In the genomic region with DNA sequence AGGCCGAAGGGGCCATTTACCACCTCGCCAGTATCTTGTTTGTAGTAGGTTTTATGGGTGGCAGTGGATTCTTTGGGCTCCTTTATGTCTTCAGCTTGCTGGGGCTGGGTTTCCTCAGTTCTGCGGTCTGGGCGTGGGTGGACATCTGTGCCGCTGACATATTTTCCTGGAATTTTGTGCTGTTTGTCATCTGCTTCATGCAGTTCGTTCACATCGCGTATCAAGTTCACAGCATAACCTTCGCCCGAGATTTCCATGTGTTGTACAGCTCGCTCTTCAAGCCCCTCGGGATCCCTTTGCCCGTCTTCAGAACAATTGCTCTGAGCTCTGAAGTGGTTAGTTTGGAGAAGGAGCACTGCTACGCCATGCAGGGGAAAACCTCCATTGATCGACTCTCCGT, we compare ENCODE assay signal across 13 mouse cellular contexts. TPM values are rescaled to one million over a fixed set of nuclear protein-coding genes. Genes with fewer than 3 reads are reported as not detected.
"Had no signal": no experiment of that assay in that cellular context is flagged by ENCODE, and none has a peak within 500 bp of the region (broad histone marks: within the 10 kb centered on the region; RNA-seq: fewer than 3 reads in every experiment).

No protein-coding gene starts in this region.

- H3K9me3 ChIP-seq: liver, embryonic 13.5 days; lung, embryonic 15.5 days; midbrain, embryonic 12.5 days had no signal

- H3K4me3 ChIP-seq: liver, embryonic 13.5 days; lung, embryonic 15.5 days; midbrain, embryonic 12.5 days had no signal

- H3K4me1 ChIP-seq: liver, embryonic 13.5 days; lung, embryonic 15.5 days; midbrain, embryonic 12.5 days had no signal

- H3K9ac ChIP-seq: liver, embryonic 13.5 days; liver, postnatal 0 days; lung, embryonic 15.5 days; midbrain, embryonic 12.5 days had no signal

- H3K4me2 ChIP-seq: liver, embryonic 13.5 days; lung, embryonic 15.5 days; midbrain, embryonic 12.5 days had no signal

- H3K27ac ChIP-seq: kidney, postnatal 0 days; liver, embryonic 13.5 days; lung, embryonic 15.5 days; midbrain, embryonic 12.5 days had no signal

- DNase-seq: kidney, adult 11 months; kidney, adult 9 months; kidney, postnatal 36 days; liver; liver, embryonic 13.5 days; liver, postnatal 0 days; right cerebral cortex, postnatal 14 days; thymus, postnatal 36 days had no signal

- H3K36me3 ChIP-seq: liver, embryonic 13.5 days; lung, embryonic 15.5 days; midbrain, embryonic 12.5 days had no signal

- H3K27me3 ChIP-seq: liver, embryonic 13.5 days; lung, embryonic 15.5 days; midbrain, embryonic 12.5 days had no signal

- ATAC-seq: liver, postnatal 0 days; midbrain, embryonic 16.5 days had no signal

RNA-seq across cellular contexts. Expression of a gene that starts 20.7 kb away (rescaled TPM):
- total RNA-seq: megakaryocyte-erythroid progenitor cell, adult 5-6 weeks had no signal
